Mouse (Mus musculus) MEL (cell line): ENCODE data around the gene Guca1a. TPM values are rescaled to one million over a fixed set of nuclear protein-coding genes. Genes with fewer than 3 reads are reported as not detected.

Experiments
- DNase-seq: peaks from one replicate; pipeline ENCODE4 v3.0.0; 2011; ENCODE audit warnings: low read depth, low spot score
- H3K27ac ChIP-seq: 2 replicates; pipeline ENCODE4 v1.5.1; 2012; ENCODE audit warnings: low read depth, mild to moderate bottlenecking, control low read depth, low read length, moderate library complexity; ENCODE audit not compliant: control insufficient read depth
- H3K27me3 ChIP-seq, 2 experiments: fragments of 150-350 bp in 1 of 2; sonication (generic) in 1 of 2; 2 replicates each; pipeline ENCODE4 v1.6.1; 2012; ENCODE audit warnings: low read length in 2 of 2, mild to moderate bottlenecking in 2 of 2, improper control_type of control experiment in 1 of 2, moderate library complexity in 1 of 2; ENCODE audit not compliant: insufficient read depth in 2 of 2, control insufficient read depth in 1 of 2
- H3K36me3 ChIP-seq, 2 experiments: 2 replicates each; pipeline ENCODE4 v1.6.1; 2012 to 2014; ENCODE audit warnings: low read length in 2 of 2, improper control_type of control experiment in 1 of 2, inconsistent platforms in 1 of 2, mild to moderate bottlenecking in 1 of 2; ENCODE audit not compliant: insufficient read depth in 2 of 2, control insufficient read depth in 1 of 2
- H3K4me1 ChIP-seq, 2 experiments: fragments of 150-350 bp in 1 of 2; sonication (generic) in 1 of 2; 2 replicates each; pipeline ENCODE4 v1.6.1; 2012; ENCODE audit warnings: low read length in 2 of 2, improper control_type of control experiment in 1 of 2, mild to moderate bottlenecking in 1 of 2; ENCODE audit not compliant: insufficient read depth in 2 of 2, control insufficient read depth in 1 of 2
- H3K4me3 ChIP-seq, 2 experiments: fragments of 150-350 bp in 1 of 2; sonication (generic) in 1 of 2; 2 replicates each; pipeline ENCODE4 v1.5.1; 2012; ENCODE audit warnings: low read depth in 2 of 2, low read length in 2 of 2, mild to moderate bottlenecking in 2 of 2, moderate library complexity in 2 of 2, control low read depth in 1 of 2, improper control_type of control experiment in 1 of 2; ENCODE audit not compliant: control insufficient read depth in 1 of 2, insufficient read depth in 1 of 2
- H3K79me2 ChIP-seq: 2 replicates; pipeline ENCODE4 v1.6.1; 2012; ENCODE audit warnings: mild to moderate bottlenecking, low read length, moderate library complexity; ENCODE audit not compliant: control insufficient read depth, poor library complexity, insufficient read depth
- H3K9ac ChIP-seq: 2 replicates; pipeline ENCODE4 v1.6.1; 2012; ENCODE audit warnings: low read depth, mild to moderate bottlenecking, control low read depth, low read length, moderate library complexity; ENCODE audit not compliant: control insufficient read depth, poor library complexity, severe bottlenecking
- H3K9me3 ChIP-seq: fragments of 150-350 bp; sonication (generic); replicated peaks from 2 replicates; pipeline ENCODE4 v1.6.1; 2012; ENCODE audit warnings: mild to moderate bottlenecking, low read length, improper control_type of control experiment, moderate library complexity; ENCODE audit not compliant: insufficient read depth
- BHLHE40 ChIP-seq: IDR thresholded peaks from 2 replicates; pipeline ENCODE4 v1.6.1; 2012; ENCODE audit warnings: low read depth, mild to moderate bottlenecking, inconsistent platforms, low read length, improper control_type of control experiment, borderline replicate concordance
- CHD1 ChIP-seq: IDR thresholded peaks from 2 replicates; pipeline ENCODE4 v1.6.1; 2012; ENCODE audit warnings: low read depth, mild to moderate bottlenecking, inconsistent platforms, low read length, improper control_type of control experiment
- CHD2 ChIP-seq: IDR thresholded peaks from 2 replicates; pipeline ENCODE4 v1.6.1; 2011; ENCODE audit warnings: low read length, improper control_type of control experiment
- CTCF ChIP-seq, 3 experiments: IDR thresholded peaks in 2 of 3; conservative IDR thresholded peaks in 1 of 3; 2 replicates each; pipeline ENCODE4 v1.5.1; 2011 to 2012; ENCODE audit warnings: low read length in 3 of 3, low read depth in 2 of 3, mild to moderate bottlenecking in 2 of 3, improper control_type of control experiment in 1 of 3, inconsistent platforms in 1 of 3, mixed read lengths in 1 of 3, moderate library complexity in 1 of 3; ENCODE audit not compliant: control insufficient read depth in 1 of 3, insufficient read depth in 1 of 3, poor library complexity in 1 of 3, severe bottlenecking in 1 of 3
- E2F4 ChIP-seq: IDR thresholded peaks from 2 replicates; pipeline ENCODE4 v1.6.1; 2011; ENCODE audit warnings: low read depth, low read length, improper control_type of control experiment, borderline replicate concordance
- ELF1 ChIP-seq: IDR thresholded peaks from 2 replicates; pipeline ENCODE4 v1.6.1; 2014; ENCODE audit warnings: low read depth, mild to moderate bottlenecking, inconsistent platforms, low read length, improper control_type of control experiment, moderate library complexity
- EP300 ChIP-seq, 2 experiments: IDR thresholded peaks; 2 replicates each; pipeline ENCODE4 v1.6.1; 2011; ENCODE audit warnings: improper control_type of control experiment in 2 of 2, low read length in 2 of 2, low read depth in 1 of 2, mild to moderate bottlenecking in 1 of 2
- GATA1 ChIP-seq: IDR thresholded peaks from 2 replicates; pipeline ENCODE4 v1.6.1; 2011; ENCODE audit warnings: low read depth, low read length, improper control_type of control experiment
- HCFC1 ChIP-seq: IDR thresholded peaks from 2 replicates; pipeline ENCODE4 v1.6.1; 2012; ENCODE audit warnings: low read depth, mild to moderate bottlenecking, inconsistent platforms, low read length, improper control_type of control experiment, moderate library complexity
- KAT2A ChIP-seq: conservative IDR thresholded peaks from 2 replicates; pipeline ENCODE4 v1.6.1; 2012; ENCODE audit warnings: low read depth, low read length, improper control_type of control experiment, inconsistent platforms
- MAFK ChIP-seq: IDR thresholded peaks from 2 replicates; pipeline ENCODE4 v1.6.1; 2011; ENCODE audit warnings: low read depth, mild to moderate bottlenecking, low read length, improper control_type of control experiment, borderline replicate concordance
- MAX ChIP-seq: IDR thresholded peaks from 2 replicates; pipeline ENCODE4 v1.6.1; 2011; ENCODE audit warnings: low read length, improper control_type of control experiment
- MEF2A ChIP-seq: IDR thresholded peaks from 2 replicates; pipeline ENCODE4 v1.6.1; 2014; ENCODE audit warnings: low read depth, mild to moderate bottlenecking, inconsistent platforms, low read length, improper control_type of control experiment; ENCODE audit not compliant: poor library complexity, insufficient replicate concordance, severe bottlenecking; ENCODE audit errors: extremely low read depth
- MXI1 ChIP-seq: IDR thresholded peaks from 2 replicates; pipeline ENCODE4 v1.6.1; 2011; ENCODE audit warnings: mild to moderate bottlenecking, low read depth, low read length, improper control_type of control experiment
- MYB ChIP-seq: IDR thresholded peaks from 2 replicates; pipeline ENCODE4 v1.6.1; 2011; ENCODE audit warnings: mild to moderate bottlenecking, low read depth, low read length, improper control_type of control experiment
- MYC ChIP-seq: IDR thresholded peaks from 2 replicates; pipeline ENCODE4 v1.6.1; 2011; ENCODE audit warnings: low read depth, mild to moderate bottlenecking, low read length, improper control_type of control experiment, moderate library complexity
- NELFE ChIP-seq: IDR thresholded peaks from 2 replicates; pipeline ENCODE4 v1.6.1; 2011; ENCODE audit warnings: low read depth, low read length, improper control_type of control experiment
- NRF1 ChIP-seq: IDR thresholded peaks from 2 replicates; pipeline ENCODE4 v1.6.1; 2014; ENCODE audit warnings: low read depth, mild to moderate bottlenecking, inconsistent platforms, low read length, improper control_type of control experiment, moderate library complexity; ENCODE audit not compliant: poor library complexity, insufficient read depth, severe bottlenecking
- POLR2AphosphoS5 ChIP-seq: IDR thresholded peaks from 2 replicates; pipeline ENCODE4 v1.6.1; 2012; ENCODE audit warnings: low read depth, borderline replicate concordance, mild to moderate bottlenecking, inconsistent platforms, low read length, moderate library complexity, mixed read lengths
- RAD21 ChIP-seq: IDR thresholded peaks from 2 replicates; pipeline ENCODE4 v1.6.1; 2011; ENCODE audit warnings: mild to moderate bottlenecking, low read depth, low read length, improper control_type of control experiment
- SIN3A ChIP-seq: IDR thresholded peaks from 2 replicates; pipeline ENCODE4 v1.6.1; 2012; ENCODE audit warnings: low read length, improper control_type of control experiment, inconsistent platforms
- UBTF ChIP-seq: IDR thresholded peaks from 2 replicates; pipeline ENCODE4 v1.6.1; 2012; ENCODE audit warnings: low read depth, mild to moderate bottlenecking, inconsistent platforms, low read length, improper control_type of control experiment, moderate library complexity, borderline replicate concordance; ENCODE audit not compliant: insufficient read depth
- USF2 ChIP-seq, 2 experiments: IDR thresholded peaks; 2 replicates each; pipeline ENCODE4 v1.6.1; 2011 to 2012; ENCODE audit warnings: improper control_type of control experiment in 2 of 2, low read length in 2 of 2, borderline replicate concordance in 1 of 2, inconsistent platforms in 1 of 2, low read depth in 1 of 2, mild to moderate bottlenecking in 1 of 2; ENCODE audit not compliant: insufficient read depth in 1 of 2
- ZMIZ1 ChIP-seq: IDR thresholded peaks from 2 replicates; pipeline ENCODE4 v1.6.1; 2012; ENCODE audit warnings: low read depth, mild to moderate bottlenecking, inconsistent platforms, low read length, improper control_type of control experiment, moderate library complexity
- ZNF384 ChIP-seq: IDR thresholded peaks from 2 replicates; pipeline ENCODE4 v1.6.1; 2012; ENCODE audit warnings: low read depth, mild to moderate bottlenecking, inconsistent platforms, low read length, improper control_type of control experiment
- polyA plus RNA-seq, 2 experiments: library from polyadenylated mRNA; stranded (reverse) in 1 of 2; unstranded in 1 of 2; fragments of >175 nt in 1 of 2; fragments of >200 nt in 1 of 2; gene quantifications; 2 replicates each; pipeline versions ENCODE4 v1.2.1 to v1.2.4; 2012; ENCODE audit warnings: low replicate concordance in 2 of 2, low read depth in 1 of 2; ENCODE audit not compliant: insufficient read length in 2 of 2, insufficient read depth in 1 of 2, missing spikeins in 1 of 2
- total RNA-seq: library from RNA; depleted of rRNA; stranded (reverse); fragments of 300-350 nt; gene quantifications from 2 replicates; pipeline ENCODE4 v1.2.3, GENCODE M21; 2012

The Guca1a gene
- total and polyA plus RNA-seq, 3 experiments, result 1.5 to 3.2 TPM; not detected in 1

DNA sequence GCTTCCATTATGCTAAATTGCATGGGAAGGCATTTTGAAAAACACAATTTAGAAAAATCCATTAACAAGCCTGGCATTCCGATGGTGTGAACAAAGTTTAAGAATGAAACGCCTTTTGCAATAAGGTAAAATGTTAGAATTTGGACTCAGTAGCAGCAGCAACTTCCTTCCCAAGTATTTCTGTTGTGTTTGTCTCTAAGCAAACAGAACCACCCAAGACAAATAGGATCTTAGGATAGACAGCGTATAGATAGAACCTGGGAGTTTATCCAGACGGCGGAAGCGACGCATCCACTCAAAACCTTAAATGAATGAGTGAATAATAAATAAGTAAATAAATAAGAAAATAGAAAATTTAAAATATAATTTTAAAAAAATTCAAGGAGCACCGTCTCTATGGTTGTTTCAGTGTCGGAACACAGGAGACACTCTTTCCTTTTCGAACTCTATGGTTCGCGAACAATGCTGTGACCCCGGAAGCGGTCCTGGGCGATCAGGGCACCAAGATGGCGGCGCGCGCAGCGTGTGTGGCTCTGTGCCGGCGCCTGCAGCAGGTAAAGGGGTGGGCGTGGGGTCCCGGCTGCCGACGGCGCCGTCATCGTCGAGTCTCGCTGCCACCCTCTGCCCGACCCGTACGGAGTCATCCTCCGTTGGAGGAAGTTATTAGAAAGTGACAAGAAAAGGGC lies 31.8 kb downstream of the Guca1a start, which contains the start of gene Mrps10 (continued):
- TF ChIP-seq HCFC1 (peak; percentile 97), E2F4 (no peak), MEF2A (no peak), CTCF (IDR thresholded peaks at IDR 0.05 in 2 of 3, conservative IDR thresholded peaks at IDR 0.05 in 1 of 3; ENCODE audit: control insufficient read depth in 1 of 3, insufficient read depth in 1 of 3, low read depth in 2 of 3, low read length in 3 of 3, poor library complexity in 1 of 3, severe bottlenecking in 1 of 3) (no peak), MAX (peak; percentile 86), CHD2 (peak; percentile 31; the same call in 1 of the 2 replicates), ELF1 (peak; percentile 90), BHLHE40 (no peak), KAT2A (peak; percentile 88), MXI1 (peak; percentile 96), POLR2AphosphoS5 (no peak), NELFE (peak; percentile 86), MAFK (no peak)

GRCm38 (mm10) chr17:47361343-47361742 lies 39.0 kb downstream of the Guca1a start:
- DNase-seq, result no peak
- no peak overlapping the region for H3K27ac ChIP-seq
- no peaks in the 10 kb centered on the region for H3K36me3 ChIP-seq
- H3K9me3 ChIP-seq, result no peaks in the 10 kb centered on the region
- TF ChIP-seq MYC, result no peak
- TF ChIP-seq RAD21, result no peak
- no peak for TF ChIP-seq UBTF
- no peak for TF ChIP-seq EP300 (IDR thresholded peaks at IDR 0.05; ENCODE audit: low read depth in 1 of 2, low read length in 2 of 2)
- TF ChIP-seq MAFK, result no peak
- no peak for TF ChIP-seq MEF2A
- TF ChIP-seq CHD1, result no peak
- TF ChIP-seq NRF1, result no peak
- no peak for TF ChIP-seq SIN3A
- TF ChIP-seq USF2 (IDR thresholded peaks at IDR 0.05; ENCODE audit: borderline replicate concordance in 1 of 2, insufficient read depth in 1 of 2, low read depth in 1 of 2, low read length in 2 of 2), result no peak
- TF ChIP-seq MAX, result no peak
- TF ChIP-seq ZNF384, result no peak
- no peak for TF ChIP-seq NELFE
- TF ChIP-seq GATA1, result no peak
- TF ChIP-seq CHD2, result no peak
- TF ChIP-seq BHLHE40, result no peak
- TF ChIP-seq MYB, result no peak
- TF ChIP-seq ZMIZ1, result no peak
- no peak for TF ChIP-seq KAT2A
- no peaks in the 10 kb centered on the region for H3K27me3 ChIP-seq
- no peaks in the 10 kb centered on the region for H3K4me1 ChIP-seq
- H3K4me3 ChIP-seq, result no peak overlapping the region
- H3K79me2 ChIP-seq, result no peaks in the 10 kb centered on the region
- no peak overlapping the region for H3K9ac ChIP-seq
